Mouse (Mus musculus): Measurements from ENCODE around the gene 9130409I23Rik.
"Not testable (repeated sequence)": the region's sequence is repeated elsewhere in the genome, so short reads cannot be mapped to it uniquely, and the experiment has no call there.

9130409I23Rik gene

DNA sequence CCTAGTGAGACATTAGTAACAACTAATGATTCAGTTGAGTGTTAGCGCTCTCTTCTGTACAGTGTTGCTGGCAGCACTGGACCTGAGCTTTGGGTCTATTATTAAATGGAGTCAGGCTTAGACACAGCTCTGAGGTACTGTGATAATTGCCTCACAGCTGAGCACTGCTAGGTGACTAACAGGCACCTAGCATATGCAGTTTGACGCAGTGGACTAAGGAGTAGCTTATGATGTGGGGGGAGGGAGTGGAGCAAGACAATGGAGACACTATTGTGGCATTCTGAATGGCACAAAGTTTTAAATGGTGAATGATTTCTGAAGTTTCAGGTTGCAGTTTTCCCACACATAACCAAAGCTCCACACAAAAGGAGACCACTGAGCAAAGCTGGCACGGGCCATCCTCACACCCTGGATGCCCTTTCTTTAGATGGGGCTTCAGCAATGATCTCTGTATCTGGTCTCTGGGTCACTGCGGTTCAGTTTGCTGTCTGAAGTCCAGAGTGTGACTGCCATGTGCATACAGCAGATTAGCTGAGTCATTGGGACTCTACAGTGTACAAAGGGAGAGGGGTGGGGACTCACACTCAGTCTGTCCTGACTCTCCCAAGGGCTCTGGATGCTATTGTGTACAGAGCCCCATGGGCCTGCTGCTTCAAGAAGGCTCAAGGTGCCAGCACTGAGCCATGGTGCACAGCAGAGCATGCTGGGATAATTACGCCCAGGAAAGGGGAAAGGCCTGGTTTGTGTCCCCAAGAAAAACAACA lies 15.8 kb upstream of the 9130409I23Rik start:
- DNase-seq (ENCODE audit: low read depth, low spot score) = not testable (repeated sequence)

DNA sequence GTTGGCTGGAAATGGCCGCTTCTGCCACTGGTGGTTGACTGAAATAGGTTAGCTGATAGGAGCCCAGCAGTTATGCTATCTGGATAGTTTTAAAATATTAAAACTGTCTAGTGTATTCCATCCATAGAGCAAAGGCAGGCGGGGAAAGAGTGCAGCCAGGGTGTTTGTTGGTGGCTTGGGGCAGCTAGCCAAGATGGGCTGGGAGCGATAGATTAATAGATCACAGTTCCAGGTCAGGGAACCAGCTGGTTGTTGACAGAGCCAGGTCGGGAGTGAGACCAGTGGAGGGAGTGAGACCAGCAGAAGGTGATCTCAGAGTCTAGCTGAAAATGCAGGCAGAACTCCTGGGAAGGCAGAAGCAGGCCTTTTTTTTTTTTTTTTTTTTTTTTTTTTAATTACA lies 13.4 kb upstream of the 9130409I23Rik start:
- no peak for DNase-seq (ENCODE audit: low read depth, low spot score)

DNA sequence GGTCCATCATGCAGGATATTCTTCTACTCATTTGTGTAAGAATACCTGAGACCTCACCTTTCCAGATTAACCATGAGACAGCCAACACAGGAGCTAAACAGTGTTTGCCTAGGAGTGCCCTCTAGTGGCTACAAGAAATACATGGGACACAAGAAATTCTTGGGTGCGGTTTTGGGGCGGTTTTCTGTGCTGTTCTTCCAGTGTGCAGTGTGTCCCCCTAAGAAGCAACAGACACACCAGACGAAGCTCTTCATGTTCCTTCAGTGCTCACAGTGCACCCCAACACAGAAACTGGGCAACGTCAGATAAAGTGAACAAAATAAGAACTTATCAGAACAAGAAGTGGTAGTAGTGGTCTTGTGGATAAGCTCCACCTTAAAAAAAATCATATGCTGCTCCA lies 11.4 kb upstream of the 9130409I23Rik start:
- no peak for DNase-seq (ENCODE audit: low read depth, low spot score)

DNA sequence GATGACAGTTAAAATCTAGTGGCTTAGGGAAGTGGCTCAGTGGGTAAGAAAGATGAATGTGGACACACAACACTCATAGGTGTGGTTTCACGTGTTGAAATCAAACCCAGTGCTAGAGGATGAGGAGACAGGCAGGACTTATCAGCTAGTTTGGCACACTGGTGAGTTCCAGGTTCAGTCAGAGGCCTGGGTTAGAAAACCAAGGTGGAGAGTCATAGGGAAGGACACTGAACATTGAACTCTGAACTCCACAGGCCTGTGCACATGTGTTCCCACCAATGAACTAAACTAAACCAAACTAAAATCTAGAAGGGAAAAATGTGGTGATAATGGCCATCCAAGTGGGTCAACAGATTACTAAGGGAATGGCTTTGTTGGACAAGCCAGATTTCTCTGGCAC lies 3.5 kb upstream of the 9130409I23Rik start:
- no peak for DNase-seq (ENCODE audit: low read depth, low spot score)

DNA sequence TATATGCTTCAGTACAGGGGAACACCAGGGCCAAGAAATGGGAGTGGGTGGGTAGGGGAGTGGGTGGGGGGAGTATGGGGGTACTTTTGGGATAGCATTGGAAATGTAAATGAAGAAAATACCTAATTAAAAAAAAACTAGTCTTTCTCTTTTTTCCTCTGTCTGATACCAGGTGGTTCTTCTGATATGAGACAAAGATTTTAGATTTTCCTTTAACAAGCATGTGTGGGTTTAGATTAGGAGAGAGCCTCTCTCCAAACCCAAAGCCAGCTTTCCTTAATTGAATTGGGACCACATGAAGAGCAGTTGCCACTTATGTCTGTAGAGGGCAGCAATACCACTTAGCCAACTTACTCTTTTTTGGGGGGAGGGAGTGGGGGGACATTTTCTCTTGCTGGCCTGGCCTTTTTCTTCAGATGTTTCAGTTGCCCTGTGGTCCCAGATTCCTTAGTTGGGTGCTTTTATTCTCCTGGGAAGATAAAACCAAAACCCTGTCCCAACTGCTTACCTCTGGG lies 1.7 kb upstream of the 9130409I23Rik start:
- no peak for DNase-seq (ENCODE audit: low read depth, low spot score)

DNA sequence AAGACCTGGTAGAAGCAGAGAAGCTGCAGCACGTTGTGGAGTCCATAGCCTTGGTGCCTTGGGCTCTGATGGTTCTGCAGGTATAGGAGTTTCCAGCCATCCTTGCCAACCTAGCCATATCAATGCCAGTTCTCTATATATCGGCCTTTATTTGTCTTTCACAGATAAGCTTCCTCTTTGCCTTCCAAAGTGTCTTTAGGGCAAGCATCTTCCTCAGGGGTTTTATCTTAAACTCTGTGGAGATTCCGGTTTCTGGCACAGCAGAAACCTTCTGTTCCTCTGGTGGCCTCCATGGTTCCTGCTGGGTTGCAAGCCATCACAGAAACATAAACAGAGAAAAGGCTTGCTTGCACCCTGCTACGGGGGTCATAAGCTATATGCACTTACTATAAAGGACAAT lies 1.9 kb downstream of the 9130409I23Rik start:
- DNase-seq (ENCODE audit: low read depth, low spot score) = no peak

DNA sequence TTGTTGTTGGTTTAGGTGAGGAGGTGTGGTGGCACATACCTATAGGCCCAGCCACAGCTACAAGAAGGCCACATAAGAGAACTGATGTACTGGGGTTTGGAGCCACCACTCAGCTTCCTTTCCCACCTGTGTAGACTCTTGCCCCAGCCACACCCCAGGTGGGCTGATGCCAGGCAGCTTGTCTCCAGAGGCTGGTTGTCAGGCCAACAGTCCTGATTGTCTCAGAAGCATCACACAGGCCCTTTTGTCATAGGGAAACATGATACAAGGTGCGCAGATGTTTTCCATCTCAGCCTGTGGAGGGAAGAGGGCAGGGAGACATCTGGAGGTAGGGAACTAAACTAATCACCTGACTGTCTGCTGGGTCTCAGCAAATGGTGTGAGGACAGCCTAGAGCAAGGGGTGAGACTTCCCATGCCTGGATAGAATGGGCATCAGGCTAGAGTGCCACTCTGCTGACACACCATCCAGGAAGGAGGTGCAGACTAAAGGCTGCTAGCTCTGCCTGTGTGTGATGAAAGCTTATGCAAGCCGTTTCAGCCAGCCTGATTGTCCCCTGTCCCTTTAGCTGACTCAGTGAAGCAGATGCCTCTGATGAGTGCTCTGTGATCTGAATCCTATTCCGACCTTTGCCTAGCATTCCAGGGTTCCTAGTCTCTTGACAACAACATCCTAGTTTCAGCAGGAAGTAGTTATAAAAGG lies 10.9 kb downstream of the 9130409I23Rik start:
- no peak for DNase-seq (ENCODE audit: low read depth, low spot score)

DNA sequence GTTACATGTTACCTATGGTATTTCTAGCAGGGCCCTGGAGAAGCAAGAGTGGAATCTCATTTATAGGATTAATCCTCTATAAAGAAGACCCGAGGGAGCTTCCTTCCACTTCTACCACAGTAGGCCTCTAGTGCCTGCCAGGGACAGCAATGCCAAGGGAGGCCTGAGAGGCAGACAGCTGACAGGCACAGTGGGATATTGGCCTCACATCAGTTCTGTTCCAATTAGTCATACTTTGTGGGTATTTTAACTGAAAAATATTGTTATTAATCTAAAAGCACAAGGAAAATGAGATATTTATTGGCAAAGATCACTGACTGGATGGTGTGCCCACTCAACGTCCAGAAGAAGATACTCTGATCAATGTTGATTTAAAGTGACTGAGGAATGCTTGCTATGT lies 13.0 kb downstream of the 9130409I23Rik start:
- DNase-seq (ENCODE audit: low read depth, low spot score) = no peak

DNA sequence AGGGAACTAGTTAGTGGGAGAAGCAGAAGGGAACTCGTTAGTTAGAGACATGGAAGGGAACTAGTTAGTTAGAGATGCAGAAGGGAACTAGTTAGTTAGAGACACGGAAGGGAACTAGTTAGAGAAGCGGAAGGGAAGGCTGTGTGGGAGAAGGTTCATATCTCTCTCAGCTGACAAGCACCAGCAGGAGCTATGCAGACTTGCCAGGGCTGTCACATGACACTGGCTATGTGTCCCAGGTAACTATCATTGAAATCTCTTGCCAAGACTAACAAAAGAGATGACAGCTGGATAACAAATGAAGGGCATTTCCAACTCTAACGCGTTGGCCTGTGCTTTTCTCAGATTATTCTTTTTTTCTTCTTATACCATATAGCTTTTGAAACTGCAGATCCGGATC lies 13.6 kb downstream of the 9130409I23Rik start:
- DNase-seq (ENCODE audit: low read depth, low spot score) = no peak

DNA sequence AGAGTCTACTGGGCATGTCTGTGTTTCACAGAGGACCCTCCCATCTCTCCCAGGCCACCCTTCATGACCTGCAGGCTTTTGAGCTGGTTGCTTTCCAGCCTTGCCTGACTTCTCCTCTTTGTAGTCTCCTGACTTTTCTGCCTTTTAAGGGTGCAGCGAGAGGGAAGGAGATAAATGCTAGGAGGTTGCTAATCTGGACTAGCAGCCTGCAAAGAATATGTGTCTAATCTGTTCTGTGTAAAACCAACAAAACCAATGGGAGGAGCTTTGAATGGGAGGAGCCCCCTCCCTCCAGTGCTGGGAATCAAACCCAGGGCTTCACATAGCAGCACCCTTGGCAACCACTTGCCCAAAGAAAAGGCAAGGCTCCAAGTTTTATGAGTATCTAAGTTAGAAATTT lies 17.3 kb downstream of the 9130409I23Rik start:
- no peak for DNase-seq (ENCODE audit: low read depth, low spot score)

DNA sequence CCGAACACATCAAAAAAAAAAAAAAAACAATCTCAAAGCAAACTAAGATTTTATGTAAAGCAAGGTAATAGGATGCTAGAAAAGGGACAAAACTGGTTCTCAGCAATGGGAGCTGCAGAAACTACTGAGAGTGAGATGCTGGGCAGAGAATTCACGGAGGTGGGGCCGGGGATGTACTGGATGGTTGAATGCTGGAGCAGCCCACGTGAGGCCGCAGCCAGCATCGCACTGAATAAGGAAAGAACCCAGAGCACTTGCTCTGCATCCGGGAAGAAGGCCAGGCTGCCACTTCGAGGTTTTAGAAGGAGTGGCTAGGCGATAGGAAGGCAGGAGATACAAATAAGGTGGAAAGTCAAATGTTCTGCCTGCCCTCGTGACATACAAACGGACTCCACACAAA lies 18.6 kb downstream of the 9130409I23Rik start:
- no peak for DNase-seq (ENCODE audit: low read depth, low spot score)

DNA sequence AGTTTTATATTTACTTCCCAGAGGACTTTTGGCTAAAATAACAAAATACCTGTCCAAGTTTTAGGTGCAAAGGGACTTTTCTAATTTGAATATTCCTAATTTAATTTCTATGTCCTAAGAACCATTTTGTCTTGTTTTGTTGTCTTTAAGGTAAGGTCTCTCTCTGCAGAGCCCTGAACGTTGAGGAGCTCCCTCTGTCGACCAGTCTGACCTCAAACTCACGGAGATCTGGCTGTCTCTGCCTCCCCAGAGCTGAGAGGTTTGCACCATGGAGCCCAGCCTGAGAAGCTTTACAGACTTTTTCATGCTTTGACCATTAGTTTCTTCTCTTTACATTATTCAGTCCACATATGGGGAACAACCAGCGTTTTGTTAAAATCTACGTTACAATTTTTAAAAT lies 22.0 kb downstream of the 9130409I23Rik start:
- DNase-seq (ENCODE audit: low read depth, low spot score) = no peak

DNA sequence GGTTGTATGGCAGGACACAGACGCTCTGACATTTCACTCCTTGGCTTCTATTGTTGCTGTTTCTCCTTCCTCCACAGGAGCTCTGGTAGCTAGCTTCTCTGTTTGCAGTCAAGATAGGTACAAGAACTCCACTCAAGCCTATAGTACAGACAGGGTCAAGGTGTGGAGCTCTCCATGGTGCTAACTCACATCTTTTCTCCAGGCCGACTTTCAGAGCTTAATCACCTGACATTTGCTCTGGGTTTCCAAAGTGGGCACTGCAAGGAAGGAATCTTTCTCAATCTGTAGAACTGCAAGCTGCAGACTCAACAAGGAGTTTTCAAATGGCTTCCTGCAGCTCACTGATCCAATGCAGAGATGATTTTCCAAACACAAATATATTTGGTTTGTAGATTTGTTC lies 33.0 kb downstream of the 9130409I23Rik start:
- DNase-seq (ENCODE audit: low read depth, low spot score) = no peak

DNA sequence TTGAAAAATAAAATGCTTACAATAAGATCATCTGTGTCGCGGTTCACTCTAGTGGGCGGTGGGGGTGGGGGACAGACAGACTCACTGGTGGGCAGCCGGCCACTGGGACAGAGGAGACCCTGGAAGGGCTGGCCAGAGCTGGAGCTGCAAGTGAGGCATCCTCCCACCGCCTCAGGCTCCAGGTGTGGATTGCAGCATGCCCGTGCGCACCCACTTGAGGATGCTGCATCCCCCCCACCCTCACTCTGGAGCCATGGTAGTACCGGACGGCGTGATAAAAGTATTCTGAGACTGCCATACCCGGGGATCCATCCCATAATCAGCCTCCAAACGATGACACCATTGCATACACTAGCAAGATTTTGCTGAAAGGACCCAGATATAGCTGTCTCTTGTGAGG lies 39.0 kb downstream of the 9130409I23Rik start:
- DNase-seq (ENCODE audit: low read depth, low spot score) = no peak
